Mouse (Mus musculus): ENCODE results near the gene Gm10392.
"Not testable (repeated sequence)": the region's sequence is repeated elsewhere in the genome, so short reads cannot be mapped to it uniquely, and the experiment has no call there.

Gm10392 gene

GRCm38 (mm10) chr11:77519043-77519442 is at the start of gene Gm10392:
TSS of gene Gm10392 (minus strand) at chr11:77519198.
- DNase-seq = no peak

GRCm38 (mm10) chr11:77545261-77545660 is 26.3 kb upstream of the Gm10392 start:
- no peak for DNase-seq

- DNase-seq = no peak
These were observed 13.3 kb upstream of the Gm10392 start for GRCm38 (mm10) chr11:77532202-77532846.

- DNase-seq = no peak
These were observed 11.9 kb upstream of the Gm10392 start for GRCm38 (mm10) chr11:77530862-77531261.

GRCm38 (mm10) chr11:77529644-77530043 is 10.6 kb upstream of the Gm10392 start:
- DNase-seq = no peak

DNA sequence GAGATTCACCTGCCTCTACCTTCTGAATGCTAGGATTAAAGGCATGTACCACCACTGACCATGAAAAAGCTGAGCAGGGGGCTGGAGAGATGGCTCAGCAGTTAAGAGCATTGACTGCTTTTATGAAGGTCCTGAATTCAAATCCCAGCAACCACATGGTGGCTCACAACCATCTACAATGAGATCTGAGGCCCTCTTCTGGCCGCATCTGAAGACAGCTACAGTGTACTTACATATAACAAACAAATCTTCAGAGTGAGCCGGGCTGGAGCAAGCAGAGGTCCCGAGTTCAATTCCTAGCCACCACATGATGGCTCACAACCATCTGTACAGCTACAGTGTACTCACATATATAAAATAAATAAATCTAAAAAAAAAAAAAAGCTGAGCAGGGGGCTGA is 9.4 kb upstream of the Gm10392 start:
- DNase-seq = not testable (repeated sequence)

DNA sequence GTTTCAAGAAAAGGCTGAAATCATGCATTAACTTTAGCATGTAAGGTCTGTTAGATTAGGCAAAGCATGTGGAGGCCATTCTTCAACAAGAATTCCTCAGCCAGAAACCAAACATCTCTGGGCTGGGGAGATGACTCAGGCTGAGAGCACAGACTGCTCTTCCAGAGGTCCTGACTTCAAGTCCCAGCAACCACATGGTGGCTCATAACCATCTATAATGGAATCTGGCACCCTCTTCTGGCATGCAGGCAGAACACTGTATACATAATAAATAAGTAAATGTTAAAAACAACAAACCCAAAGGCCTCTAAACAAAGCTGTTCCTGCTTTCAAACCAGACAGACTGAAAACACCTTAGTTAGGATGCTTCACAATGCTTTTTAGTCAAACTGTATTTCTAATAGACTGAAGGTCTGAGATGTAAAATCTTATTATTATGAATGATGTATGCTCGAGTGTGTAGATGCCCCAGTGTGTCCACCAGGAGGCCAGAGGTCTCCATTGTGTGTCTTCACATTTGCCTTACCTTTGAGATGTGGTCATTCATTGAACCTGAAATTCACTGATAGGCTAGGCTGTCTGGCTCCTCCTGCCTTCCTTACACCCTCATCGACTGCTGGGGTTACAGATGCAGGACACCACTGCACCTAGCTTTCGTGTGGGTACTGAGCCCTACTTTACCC is 6.9 kb upstream of the Gm10392 start:
- DNase-seq = no peak

- peak; percentile 54 for DNase-seq
These were observed 1.9 kb upstream of the Gm10392 start for GRCm38 (mm10) chr11:77520601-77521529.

- no peak for DNase-seq
These were observed 773 bp downstream of the Gm10392 start for GRCm38 (mm10) chr11:77518051-77518798.

GRCm38 (mm10) chr11:77516553-77517425 is 2.2 kb downstream of the Gm10392 start:
- DNase-seq = no peak

DNA sequence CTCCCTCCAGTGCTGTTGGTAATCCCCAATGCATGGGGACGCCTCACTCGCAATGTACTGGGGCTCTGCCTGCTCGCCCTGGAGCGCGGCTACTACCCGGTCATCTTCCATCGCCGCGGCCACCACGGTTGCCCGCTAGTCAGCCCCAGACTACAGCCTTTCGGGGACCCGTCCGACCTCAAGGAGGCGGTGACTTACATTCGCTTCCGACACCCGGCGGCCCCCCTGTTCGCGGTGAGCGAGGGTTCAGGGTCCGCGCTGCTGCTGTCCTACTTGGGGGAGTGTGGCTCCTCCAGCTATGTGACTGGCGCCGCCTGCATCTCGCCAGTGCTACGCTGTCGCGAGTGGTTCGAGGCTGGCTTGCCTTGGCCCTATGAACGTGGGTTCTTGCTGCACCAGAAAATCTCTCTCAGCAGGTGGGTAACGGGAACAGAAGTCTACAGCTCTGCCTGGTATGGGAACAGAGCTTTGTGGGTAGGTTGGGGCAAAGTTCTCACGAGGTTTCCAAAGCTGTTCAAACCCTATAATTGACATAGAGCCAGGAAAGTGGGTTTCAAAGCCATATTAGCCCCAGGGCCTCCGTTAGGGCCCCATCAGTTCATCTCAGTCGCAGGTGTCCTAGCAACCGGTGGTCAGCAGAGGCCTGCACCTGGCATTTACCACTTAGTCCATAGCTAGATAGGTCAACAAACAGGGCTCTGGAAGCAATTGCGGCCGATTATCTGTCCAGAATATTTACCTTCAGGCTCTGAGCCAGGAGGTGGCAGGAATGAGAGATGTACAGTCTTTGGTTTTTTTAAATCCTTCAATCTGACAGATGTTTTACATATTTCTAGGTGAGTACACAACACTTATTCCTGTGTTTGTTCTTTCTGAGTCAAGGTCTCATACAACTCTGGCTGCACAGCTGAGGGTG is 3.1 kb downstream of the Gm10392 start, which contains the start of gene Trp53i13:
Trp53i13 (minus strand) TSS at position 344 of the 916 bp plus-strand sequence.
- DNase-seq = no peak

DNA sequence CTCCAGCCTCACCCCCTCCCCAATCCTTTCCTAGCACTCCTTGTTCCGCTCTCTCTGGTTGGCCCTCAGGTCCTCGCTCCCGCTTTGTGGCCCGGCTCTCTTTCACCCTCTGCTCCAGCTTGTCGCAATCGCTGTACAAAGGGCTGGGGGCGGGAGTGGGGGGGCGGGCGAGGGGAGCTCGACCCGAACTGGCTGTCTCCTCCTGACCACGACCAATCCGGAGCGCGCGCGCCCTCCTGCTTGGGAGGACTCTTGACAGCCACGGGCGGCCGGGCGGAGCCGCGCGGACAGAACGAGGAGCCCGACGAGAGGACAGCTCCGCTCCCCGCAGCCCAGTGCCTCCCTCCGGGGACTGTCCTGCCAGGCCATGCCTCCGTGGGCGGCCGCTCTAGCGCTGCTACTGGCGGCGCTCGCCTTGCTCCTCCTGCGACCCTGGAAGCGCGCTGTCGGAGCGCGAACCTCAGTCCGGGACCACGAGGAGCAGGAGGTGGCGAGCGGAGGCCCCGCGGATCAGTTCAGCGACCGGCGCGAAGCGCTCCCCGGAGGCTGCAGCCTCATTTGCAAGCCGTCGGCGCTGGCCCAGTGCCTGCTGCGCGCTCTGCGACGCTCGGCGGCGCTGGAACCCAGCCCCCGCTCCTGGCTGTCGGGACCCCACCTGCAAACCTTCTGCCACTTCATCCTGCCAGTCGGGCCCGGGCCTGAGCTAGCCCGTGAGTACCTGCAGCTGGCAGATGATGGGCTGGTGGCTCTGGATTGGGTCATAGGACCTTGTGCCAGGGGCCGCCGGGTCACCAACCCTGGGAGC is 4.0 kb downstream of the Gm10392 start, which contains the start of gene Abhd15:
Abhd15 (plus strand) TSS at position 290 of the 805 bp plus-strand sequence.
- peak; percentile 72 for DNase-seq

DNA sequence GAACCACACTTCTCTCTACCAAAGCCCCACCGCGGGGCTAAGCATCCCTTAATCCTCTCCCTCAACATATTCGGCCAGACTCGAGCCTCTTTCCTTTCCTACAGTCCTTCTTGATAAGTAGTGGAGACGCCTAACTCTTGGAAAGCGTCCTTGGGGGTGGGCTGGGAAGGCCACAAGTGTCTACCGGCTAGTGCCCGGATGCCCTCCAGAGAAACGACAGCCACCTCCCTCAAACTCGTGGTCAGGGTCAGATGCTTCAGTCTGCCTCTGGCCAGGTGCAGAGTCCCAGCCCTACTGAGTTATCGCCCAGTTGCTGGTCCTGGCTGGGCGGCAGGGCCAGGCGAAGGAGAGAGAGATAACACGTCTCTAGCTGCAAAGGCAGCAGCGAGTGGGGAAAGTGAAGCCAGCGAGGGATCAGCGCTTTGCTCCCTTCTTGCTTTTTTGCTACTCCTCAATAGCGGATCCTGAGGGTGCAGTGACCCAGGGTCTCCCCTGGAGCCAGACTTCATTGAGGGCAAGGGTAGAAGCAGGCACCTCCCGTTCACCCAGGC is 4.6 kb downstream of the Gm10392 start:
- DNase-seq = no peak

DNA sequence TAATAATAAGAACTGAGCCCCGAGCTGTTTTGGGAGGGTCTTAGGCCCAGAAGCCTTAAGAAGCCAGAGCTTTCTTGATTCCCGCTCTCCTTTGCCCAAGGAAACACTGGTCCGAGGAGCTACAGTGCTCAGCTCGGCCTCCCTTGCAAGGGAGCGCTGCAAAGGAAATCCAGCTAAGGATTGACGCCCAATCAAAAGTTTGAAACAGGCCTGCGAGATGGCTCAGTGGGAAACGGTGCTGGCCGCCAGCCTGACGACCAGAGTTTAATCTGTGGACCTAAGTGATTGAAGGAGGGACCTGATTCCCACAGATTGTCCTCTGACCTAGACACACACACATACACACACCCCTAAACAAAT is 5.2 kb downstream of the Gm10392 start:
- no peak for DNase-seq

- peak; percentile 73 for DNase-seq
These were observed 5.8 kb downstream of the Gm10392 start for GRCm38 (mm10) chr11:77512891-77513810.

- DNase-seq = no peak
These were observed 7.7 kb downstream of the Gm10392 start for GRCm38 (mm10) chr11:77511336-77511735.

- peak; percentile 86 for DNase-seq
These were observed 10.7 kb downstream of the Gm10392 start for GRCm38 (mm10) chr11:77508068-77509021.

All from right cerebral cortex, postnatal 14 days (tissue).